Mouse (Mus musculus) limb, embryonic 11.5 days (tissue): Measurements from ENCODE around the gene Nav1. TPM values are rescaled to one million over a fixed set of nuclear protein-coding genes. Genes with fewer than 3 reads are reported as not detected.

Source experiments
- ATAC-seq: fragments of 200-750 bp; cut with Nextera tagmentation; 2 replicates; pipeline ENCODE4 v1.8.0; 2017; ENCODE audit warnings: low read depth; ENCODE audit not compliant: insufficient number of reproducible peaks, low FRiP score, low TSS enrichment
- DNase-seq: peaks from one replicate; pipeline ENCODE4 v3.0.0-alpha.2; 2015; ENCODE audit warnings: low spot score
- H3K27ac ChIP-seq: fragments of 300-500 bp; sonication (generic); replicated peaks from 2 replicates; pipeline ENCODE4 v1.5.1; 2014; ENCODE audit warnings: low read depth, mild to moderate bottlenecking, low read length
- H3K27me3 ChIP-seq: fragments of 300-500 bp; sonication (generic); 2 replicates; pipeline ENCODE4 v1.6.1; 2014; ENCODE audit warnings: mild to moderate bottlenecking, low read length, mixed read lengths; ENCODE audit not compliant: control insufficient read depth, insufficient read depth
- H3K36me3 ChIP-seq: fragments of 300-500 bp; sonication (generic); 2 replicates; pipeline ENCODE4 v1.6.1; 2014; ENCODE audit warnings: mild to moderate bottlenecking, low read length, moderate library complexity, mixed read lengths; ENCODE audit not compliant: control insufficient read depth, insufficient read depth
- H3K4me1 ChIP-seq: fragments of 300-500 bp; sonication (generic); 2 replicates; pipeline ENCODE4 v1.6.1; 2014; ENCODE audit warnings: low read length, mixed read lengths; ENCODE audit not compliant: control insufficient read depth, insufficient read depth
- H3K4me2 ChIP-seq: fragments of 300-500 bp; sonication (generic); 2 replicates; pipeline ENCODE4 v1.6.1; 2014; ENCODE audit warnings: low read depth, mild to moderate bottlenecking, moderate library complexity; ENCODE audit not compliant: severe bottlenecking
- H3K4me3 ChIP-seq: fragments of 300-500 bp; sonication (generic); 2 replicates; pipeline ENCODE4 v1.5.1; 2014; ENCODE audit warnings: low read depth, low read length
- H3K9ac ChIP-seq: fragments of 300-500 bp; sonication (generic); 2 replicates; pipeline ENCODE4 v1.6.1; 2014; ENCODE audit warnings: mild to moderate bottlenecking, low read length
- H3K9me3 ChIP-seq: fragments of 300-500 bp; sonication (generic); 2 replicates; pipeline ENCODE4 v1.6.1; 2016; ENCODE audit warnings: low read length; ENCODE audit not compliant: control insufficient read depth
- WGBS: fragments of 180-500 bp; shearing (Covaris S2); extraction: QIAGEN DNeasy Blood & Tissue Kit; methylation state at CpG from one replicate; pipeline ENCODE4 v1.1.7; 2014; 5-methylcytosine and 5-hydroxymethylcytosine counted together
- polyA plus RNA-seq: library from polyadenylated mRNA; unstranded; fragments of >200 nt; fragmentation: Nextera tagmentation; extraction: Ambion mirVana; gene quantifications from 2 replicates; pipeline ENCODE4 v1.2.1, GENCODE M21; 2014

Nav1 gene
- polyA plus RNA-seq, 1 experiment from 2014 or later: 16.4 TPM

DNA sequence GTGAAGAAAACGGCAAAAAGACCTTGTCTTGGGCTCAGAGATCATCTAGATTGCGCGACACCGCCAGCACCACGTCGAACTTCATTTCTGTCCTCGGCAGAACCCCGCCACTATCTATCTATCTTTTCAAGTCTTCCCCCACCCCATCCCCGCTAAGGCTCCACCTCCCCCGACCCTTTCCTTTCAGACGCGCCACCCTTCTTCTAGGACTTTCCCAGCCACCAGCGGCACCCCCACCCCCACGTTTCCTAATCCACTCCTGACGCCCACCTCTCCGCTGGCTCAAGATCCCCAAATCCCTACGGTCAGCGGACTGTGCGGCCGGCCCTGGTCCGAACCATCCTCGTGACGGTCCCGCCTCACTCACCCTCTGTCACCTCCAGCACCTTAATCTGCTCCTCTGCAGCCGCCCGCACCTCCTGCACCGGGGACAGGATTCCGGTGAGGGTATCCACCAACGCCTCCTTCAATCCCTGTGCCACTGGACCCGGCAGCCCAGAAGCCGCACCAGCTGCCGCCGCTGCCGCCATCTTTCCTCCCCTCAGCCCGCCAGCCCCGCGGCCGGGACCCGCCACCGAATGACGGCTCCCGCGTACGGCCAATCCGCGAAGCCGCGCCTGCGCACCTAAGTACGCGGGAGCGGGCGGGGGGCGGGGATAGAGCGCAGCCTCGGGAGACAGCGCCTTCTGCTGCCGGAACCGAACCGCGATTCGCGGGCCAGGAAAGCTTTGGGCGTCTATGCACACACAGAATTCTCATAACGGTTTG lies 177.0 kb downstream of the Nav1 start, which contains the start of gene Ipo9:
Ipo9 (minus strand) TSS at position 599 of the 768 bp plus-strand sequence.
- Histone ChIP-seq H3K9me3 (no peaks in the 10 kb centered on the region), H3K36me3 (peaks cover 3% of the 10 kb centered on the region; the same call in 1 of the 2 replicates), H3K4me1 (peaks cover 13% of the 10 kb centered on the region), H3K4me3 (peak within 1 kb of the TSS; percentile 95), H3K27ac (peak within 1 kb of the TSS; percentile 75), H3K27me3 (no peaks in the 10 kb centered on the region), H3K4me2 (peak within 1 kb of the TSS; percentile 39), H3K9ac (peak within 1 kb of the TSS; percentile 96)
- peak; percentile 88 for ATAC-seq
- WGBS: under 1% methylated on average over 65 of the region's 65 CpGs
- peak; percentile 90 for DNase-seq

DNA sequence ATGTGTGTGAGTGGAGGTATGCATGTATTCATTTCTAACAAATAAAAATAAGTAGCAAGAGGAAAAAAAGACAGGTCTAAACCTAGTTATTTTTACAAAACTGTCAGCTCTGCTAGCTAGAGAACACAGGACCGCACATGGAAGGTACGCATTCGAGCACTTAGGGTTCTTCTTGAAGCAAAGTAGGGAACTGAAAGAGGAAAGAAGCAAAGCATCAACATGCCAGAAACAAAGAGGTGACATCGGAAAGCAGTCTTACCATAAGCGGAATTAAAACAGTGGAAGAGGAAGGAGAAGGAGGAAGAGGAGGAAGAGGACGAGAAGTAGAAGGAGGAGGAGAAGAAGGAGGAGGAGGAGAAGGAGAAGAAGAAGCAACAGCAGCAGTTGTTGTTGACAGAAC lies 179.7 kb downstream of the Nav1 start:
- H3K4me3 ChIP-seq: no peak overlapping the region
- no peak overlapping the region for H3K27ac ChIP-seq
- H3K36me3 ChIP-seq: peaks cover 3% of the 10 kb centered on the region; the same call in 1 of the 2 replicates
- H3K9ac ChIP-seq: no peak overlapping the region
- peaks cover 9% of the 10 kb centered on the region; the same call in 1 of the 2 replicates for H3K4me1 ChIP-seq
- 90% methylated on average over 6 of the region's 6 CpGs for WGBS
- DNase-seq (no peak), ATAC-seq (no peak)
- H3K27me3 ChIP-seq: no peaks in the 10 kb centered on the region
- no peaks in the 10 kb centered on the region for H3K9me3 ChIP-seq
- no peak overlapping the region for H3K4me2 ChIP-seq

DNA sequence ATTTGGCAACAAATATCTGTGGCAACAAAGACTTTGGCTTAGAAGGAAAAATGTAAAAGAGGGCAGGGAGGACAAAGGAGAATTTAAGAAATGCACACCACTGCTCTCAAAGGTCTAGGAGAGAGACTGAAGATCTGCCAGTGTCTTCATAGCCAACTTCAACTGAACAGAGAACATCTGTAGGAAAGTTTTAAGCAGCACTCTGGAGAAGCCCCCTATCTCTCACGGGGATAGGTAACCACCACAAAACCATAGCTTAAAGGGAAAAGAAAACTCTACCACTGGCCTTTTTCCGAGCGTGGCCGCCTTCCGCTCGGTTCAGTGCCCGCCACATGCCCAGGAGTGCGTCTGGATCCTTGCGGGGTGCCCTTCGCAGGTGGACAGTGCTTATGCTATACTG lies 180.4 kb downstream of the Nav1 start:
- H3K4me3 ChIP-seq: no peak overlapping the region
- no peaks in the 10 kb centered on the region for H3K27me3 ChIP-seq
- no peaks in the 10 kb centered on the region for H3K9me3 ChIP-seq
- peaks cover 9% of the 10 kb centered on the region; the same call in 1 of the 2 replicates for H3K4me1 ChIP-seq
- no peak overlapping the region for H3K4me2 ChIP-seq
- no peak overlapping the region for H3K27ac ChIP-seq
- no peak for ATAC-seq
- no peak overlapping the region for H3K9ac ChIP-seq
- WGBS: 96% methylated on average over 10 of the region's 10 CpGs
- DNase-seq: no peak
- H3K36me3 ChIP-seq: peaks cover 3% of the 10 kb centered on the region; the same call in 1 of the 2 replicates

DNA sequence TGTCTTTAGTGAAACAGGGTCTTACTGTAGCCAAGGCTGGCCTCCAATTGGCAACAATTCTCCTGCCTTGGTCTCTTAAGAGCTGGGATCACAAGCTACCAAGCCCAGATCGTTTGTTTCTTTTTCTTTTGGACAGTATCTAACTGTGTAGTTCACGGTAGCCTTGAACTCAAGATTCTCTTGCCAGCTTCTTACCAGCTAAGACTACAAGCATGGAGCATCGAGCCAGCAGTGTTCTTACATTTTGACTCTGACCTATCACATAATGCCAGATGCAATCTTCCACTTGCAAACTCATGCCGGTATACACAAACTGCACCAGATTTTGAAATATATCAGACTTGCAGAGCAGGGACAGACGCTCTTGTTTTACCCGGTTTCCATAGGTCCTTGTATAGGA lies 184.3 kb downstream of the Nav1 start:
- Histone ChIP-seq H3K4me1 (no peaks in the 10 kb centered on the region), H3K4me2 (no peak overlapping the region), H3K36me3 (peaks cover 13% of the 10 kb centered on the region), H3K27ac (no peak overlapping the region), H3K4me3 (no peak overlapping the region), H3K27me3 (no peaks in the 10 kb centered on the region), H3K9me3 (no peaks in the 10 kb centered on the region), H3K9ac (no peak overlapping the region)
- WGBS: 92% methylated on average over 6 of the region's 6 CpGs
- ATAC-seq (no peak), DNase-seq (no peak)

DNA sequence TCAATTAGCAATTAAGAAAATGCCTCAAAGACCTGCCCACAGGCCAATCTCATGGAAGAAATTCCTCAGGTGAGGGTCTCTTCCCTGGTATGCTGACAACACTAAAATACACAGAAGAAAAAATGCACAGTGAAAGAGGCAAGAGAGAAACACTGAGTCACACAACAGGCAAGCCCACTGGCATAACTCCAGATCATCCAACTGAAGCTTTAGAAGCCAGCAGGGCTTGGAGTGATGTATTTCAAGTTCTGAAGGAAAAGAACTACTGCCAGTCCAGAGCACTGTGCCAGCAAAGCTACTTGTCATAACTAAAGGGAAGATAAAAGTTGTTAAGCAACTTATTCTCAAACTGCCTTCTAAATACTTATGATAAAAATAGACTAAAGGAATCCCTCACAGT lies 193.1 kb downstream of the Nav1 start:
- Histone ChIP-seq H3K4me2 (no peak overlapping the region), H3K4me1 (no peaks in the 10 kb centered on the region), H3K27me3 (no peaks in the 10 kb centered on the region), H3K9ac (no peak overlapping the region), H3K36me3 (peaks cover 37% of the 10 kb centered on the region), H3K4me3 (no peak overlapping the region), H3K27ac (no peak overlapping the region), H3K9me3 (no peaks in the 10 kb centered on the region)
- ATAC-seq: no peak
- DNase-seq: no peak

DNA sequence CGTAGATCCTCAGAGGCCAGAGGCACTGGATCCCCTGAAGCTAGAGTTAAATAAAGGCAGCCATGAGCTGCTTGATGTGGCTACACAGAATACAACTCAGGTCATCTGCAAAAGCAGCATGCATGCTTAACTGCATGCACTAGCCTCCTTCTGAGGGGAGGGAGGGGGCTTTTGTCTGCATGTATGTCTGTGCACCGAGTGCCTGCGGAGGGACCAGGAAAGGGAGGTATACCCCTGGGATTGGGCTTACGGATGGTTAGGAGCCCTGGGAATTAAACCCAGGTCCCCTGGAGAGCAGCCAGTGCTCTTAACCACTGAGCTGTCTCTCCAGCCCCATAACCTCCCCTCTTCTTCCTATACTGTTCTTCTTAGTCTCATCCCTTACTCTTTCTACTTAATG lies 195.0 kb downstream of the Nav1 start:
- H3K4me2 ChIP-seq: no peak overlapping the region
- H3K27ac ChIP-seq: no peak overlapping the region
- H3K36me3 ChIP-seq: peaks cover 35% of the 10 kb centered on the region; the same call in 1 of the 2 replicates
- DNase-seq (no peak), ATAC-seq (no peak)
- 79% methylated on average over 4 of the region's 4 CpGs for WGBS
- H3K9ac ChIP-seq: no peak overlapping the region
- H3K4me3 ChIP-seq: no peak overlapping the region
- no peaks in the 10 kb centered on the region for H3K4me1 ChIP-seq
- H3K9me3 ChIP-seq: no peaks in the 10 kb centered on the region
- no peaks in the 10 kb centered on the region for H3K27me3 ChIP-seq

DNA sequence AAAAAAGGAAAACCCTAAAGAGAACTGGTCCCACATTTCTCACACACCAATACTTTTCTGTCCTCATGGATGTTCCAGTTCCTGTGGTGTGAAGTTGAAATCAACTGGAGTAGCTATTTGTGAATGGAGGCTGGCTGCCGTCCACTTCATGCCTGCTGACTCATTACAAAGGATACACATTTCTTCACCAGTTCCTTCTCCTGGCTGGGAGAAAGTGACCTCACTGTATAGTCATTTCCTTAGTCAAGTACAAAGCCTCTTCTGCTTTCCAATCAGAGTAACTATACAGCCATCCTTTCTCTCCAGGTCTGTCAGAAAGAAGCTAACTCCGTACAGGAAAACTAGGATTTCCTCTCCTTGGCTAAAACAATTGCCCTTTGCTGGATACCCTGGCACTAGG lies 196.1 kb downstream of the Nav1 start:
- no peaks in the 10 kb centered on the region for H3K4me1 ChIP-seq
- H3K4me3 ChIP-seq: no peak overlapping the region
- peaks cover 33% of the 10 kb centered on the region for H3K36me3 ChIP-seq
- H3K4me2 ChIP-seq: no peak overlapping the region
- ATAC-seq (no peak), DNase-seq (no peak)
- H3K27ac ChIP-seq: no peak overlapping the region
- no peaks in the 10 kb centered on the region for H3K9me3 ChIP-seq
- no peaks in the 10 kb centered on the region for H3K27me3 ChIP-seq
- H3K9ac ChIP-seq: no peak overlapping the region
- WGBS: 88% methylated on average over 2 of the region's 2 CpGs

DNA sequence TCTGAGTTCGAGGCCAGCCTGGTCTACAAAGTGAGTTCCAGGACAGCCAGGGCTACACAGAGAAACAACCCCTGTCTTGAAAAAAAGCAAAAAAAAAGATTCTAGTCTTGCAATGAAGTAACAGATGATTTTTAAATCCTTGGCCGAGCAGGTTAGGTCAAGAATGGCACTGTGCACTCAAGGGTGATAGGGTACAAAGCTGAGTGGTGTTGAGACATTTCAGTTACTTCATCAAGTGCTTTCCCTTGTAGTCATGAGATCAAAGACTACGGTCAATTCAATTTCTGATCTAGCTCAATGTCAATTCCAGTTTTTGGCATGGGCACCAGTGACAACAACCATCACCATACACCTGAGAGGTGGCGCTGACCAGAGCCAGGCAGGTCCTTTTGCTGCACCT lies 198.1 kb downstream of the Nav1 start:
- H3K9me3 ChIP-seq: no peaks in the 10 kb centered on the region
- no peak overlapping the region for H3K4me2 ChIP-seq
- H3K36me3 ChIP-seq: peaks cover 31% of the 10 kb centered on the region
- WGBS: 94% methylated on average over 4 of the region's 4 CpGs
- no peak overlapping the region for H3K4me3 ChIP-seq
- no peaks in the 10 kb centered on the region for H3K27me3 ChIP-seq
- H3K27ac ChIP-seq: no peak overlapping the region
- DNase-seq: no peak
- no peaks in the 10 kb centered on the region for H3K4me1 ChIP-seq
- no peak for ATAC-seq
- H3K9ac ChIP-seq: no peak overlapping the region
